Mouse (Mus musculus): Measurements from ENCODE around the gene Tma7.
A peak's percentile ranks its signal among the peaks of the same experiment; 100 is the strongest.

The Tma7 gene

DNA sequence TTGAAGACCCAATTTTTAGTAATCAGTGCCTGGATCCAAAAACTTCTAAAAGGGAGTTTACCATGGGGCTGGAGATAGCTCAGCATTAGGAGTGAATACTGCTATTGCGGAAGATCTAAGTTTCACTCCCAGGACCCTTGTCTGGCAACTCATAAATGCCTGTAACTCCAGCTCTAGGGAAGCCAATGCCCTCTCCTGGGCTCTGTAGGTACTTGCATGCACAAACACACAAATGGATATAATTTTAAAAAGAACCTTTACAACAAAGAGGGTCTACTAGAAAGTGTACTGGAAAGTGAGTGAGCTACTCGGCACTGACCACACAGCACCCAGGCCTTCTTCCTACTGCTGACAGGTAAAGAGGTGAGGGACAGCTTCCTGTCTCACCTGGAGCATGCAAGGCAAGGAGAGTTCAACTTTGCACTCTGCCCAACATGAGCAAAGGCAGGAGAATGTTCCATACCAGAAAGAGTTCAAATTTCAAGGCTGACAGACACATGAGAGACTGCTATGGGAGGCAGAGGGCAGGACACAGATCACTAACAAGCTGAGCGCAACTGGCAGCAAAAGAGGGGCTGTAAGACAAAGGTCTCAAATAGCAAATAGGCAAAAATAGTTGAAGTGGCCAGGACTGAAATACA lies 14.2 kb downstream of the Tma7 start:
- DNase-seq (ENCODE audit: low spot score in 2 of 2), result no peak

GRCm38 (mm10) chr9:109060898-109061295 lies 21.5 kb downstream of the Tma7 start:
- no peak for DNase-seq (ENCODE audit: low spot score in 2 of 2)

DNA sequence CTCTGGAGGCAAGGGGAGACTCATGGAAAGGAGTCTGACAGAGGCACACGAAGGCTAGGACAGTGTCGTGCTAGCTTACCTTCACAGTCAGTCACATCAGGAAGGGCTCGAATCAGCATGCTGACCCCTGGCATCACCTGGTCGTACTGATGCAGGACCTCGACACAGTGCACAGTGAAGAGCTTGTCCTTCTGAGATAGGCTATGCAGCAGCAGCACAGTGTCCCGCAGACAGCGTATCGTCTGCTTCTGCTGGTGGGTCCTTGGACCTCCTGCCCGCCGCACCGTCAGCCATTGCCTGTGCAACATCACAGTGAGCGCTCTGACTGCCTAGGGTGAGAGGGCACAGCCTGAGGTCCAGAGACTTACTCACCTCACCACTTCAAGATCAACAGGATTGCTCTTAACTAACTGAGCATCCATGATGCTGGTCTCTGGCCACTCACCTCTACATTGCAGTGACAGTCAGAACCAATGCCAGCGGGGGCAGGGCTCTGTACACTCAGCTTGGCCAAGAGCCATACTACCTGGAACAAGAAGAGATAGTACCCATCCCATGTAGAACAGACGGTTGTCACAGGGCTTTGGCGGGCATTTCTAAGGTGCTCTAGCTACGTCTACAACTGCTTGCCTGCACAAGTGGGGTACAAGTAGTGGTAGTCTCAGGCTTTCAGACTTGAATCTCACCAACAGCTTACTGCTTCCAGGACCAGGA lies 22.0 kb downstream of the Tma7 start:
- no peak for DNase-seq (ENCODE audit: low spot score in 2 of 2)

DNA sequence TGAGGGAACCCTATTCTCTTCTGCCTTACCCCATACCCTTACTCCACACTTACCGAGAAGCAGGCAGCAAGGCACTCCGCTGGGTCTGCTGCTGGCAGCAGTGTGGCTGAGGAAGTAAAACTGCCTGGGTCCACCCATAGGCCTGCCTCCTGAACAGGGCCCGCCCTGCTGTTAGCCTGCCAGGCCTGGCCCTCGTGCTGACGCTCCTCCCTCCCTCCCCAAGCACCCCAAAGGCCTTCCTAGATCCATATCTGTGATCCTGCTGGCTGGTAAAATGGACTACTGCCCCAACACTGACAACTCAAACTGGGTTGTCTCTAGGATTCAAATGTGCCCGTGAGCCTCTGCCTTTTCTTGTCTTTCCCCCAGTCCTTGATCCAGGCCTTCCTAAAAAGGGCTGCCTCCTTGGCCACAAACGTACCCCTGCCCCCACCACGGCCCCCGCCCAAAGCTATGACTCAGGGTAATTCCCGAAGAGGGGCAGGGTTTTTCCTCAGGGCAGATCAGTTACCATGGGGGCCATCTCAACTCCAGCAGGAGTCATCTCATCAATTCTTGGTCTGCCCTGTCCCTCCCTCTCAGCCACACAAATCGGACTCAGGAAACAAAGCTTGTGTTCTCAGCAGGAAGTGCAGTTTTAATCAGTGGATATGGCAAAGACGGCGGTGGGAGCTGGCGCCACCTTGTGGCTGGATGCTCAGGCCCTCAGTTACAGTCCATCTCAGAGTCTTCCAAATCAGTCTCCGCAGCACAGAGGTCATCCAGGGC lies 23.1 kb downstream of the Tma7 start, which contains the start of gene Trex1:
Gene Trex1 (minus strand): TSS at position 599 of the 768 bp plus-strand sequence.
- peak; percentile 72 to 86 for DNase-seq (ENCODE audit: low spot score in 2 of 2)

DNA sequence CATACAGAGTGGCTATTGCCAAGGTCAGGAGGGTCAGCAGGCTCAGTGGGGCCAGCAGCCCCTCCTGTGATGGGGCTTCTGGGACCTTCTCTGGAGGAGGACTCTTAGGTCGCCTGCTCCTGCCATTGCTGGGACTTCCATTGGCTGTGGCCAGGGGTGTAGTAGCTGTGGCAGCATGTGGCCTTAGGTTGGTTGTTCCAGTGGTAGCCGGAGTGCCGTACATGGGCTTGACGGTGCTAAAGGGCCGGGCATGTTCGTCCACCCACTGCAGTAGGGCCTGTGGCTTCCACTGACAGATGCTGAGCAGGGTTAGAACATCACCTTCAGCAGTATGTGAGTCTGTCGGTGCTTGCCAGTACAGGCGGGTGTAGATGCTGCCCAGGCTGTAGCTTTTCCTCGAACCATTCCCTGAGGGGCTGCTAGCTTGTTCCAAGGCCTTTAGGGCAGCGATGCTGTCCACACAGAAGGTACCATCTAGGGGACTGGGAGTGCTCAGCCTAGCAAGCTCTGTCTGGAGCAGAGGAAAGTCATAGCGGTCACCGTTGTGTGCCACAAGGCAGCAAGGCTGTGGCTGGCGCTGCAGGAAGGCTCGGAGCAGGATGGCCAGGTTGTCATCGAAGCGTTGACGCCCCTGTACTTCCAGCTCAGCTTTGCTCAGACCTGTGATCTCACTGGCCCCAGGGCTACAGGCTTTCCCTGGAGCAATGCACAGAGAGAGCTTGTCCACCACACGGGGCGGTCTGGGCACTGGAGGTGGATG lies 24.2 kb downstream of the Tma7 start:
- no peak for DNase-seq (ENCODE audit: low spot score in 2 of 2)

DNA sequence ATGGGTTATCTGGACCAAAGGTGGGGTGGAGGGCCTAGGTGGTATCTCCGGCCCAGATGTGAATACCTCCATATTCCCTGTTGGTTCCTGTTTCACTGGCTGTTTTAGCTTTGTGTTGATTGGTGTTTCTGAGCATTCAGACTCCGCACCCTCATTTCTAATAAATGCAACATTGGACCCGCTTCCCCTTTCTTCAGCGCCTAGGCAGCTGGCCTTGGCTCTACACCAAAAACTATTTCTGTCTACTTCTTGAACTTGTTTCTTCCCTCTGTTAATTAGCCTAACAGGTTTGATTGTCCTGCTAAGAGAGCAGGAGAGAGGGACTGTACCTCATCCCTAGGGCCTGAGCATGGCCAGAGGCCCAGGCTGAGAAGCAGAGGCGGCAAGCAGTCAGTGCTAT lies 24.8 kb downstream of the Tma7 start:
- no peak for DNase-seq (ENCODE audit: low spot score in 2 of 2)

- DNase-seq (ENCODE audit: low spot score in 2 of 2), result no peak
Observed at GRCm38 (mm10) chr9:109056916-109057315, 25.5 kb downstream of the Tma7 start.

DNA sequence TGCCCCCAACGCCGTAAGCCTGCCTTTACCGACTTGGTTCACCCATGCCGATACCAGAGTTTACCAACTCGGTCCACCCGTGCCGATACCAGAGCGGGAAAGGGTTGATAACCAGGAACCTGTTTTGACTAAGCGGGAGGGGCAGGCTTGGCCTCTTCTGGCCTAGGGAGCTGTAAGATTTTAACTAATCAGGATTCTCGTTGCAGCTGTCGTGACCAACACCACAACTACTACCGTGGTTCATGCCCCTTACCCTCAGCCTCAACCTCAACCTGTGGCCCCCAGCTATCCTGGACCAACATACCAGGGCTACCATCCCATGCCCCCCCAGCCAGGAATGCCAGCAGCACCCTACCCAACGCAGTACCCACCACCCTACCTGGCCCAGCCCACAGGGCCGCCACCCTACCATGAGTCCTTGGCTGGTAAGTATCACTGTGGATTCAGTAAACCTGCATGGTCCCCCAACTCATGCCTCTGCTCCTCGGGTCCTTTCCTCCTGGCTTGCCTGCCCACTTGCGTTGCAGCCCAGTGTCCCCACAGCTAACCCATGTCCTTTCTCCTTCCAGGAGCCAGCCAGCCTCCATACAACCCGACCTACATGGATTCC lies 26.2 kb downstream of the Tma7 start:
- no peak for DNase-seq (ENCODE audit: low spot score in 2 of 2)

GRCm38 (mm10) chr9:109055271-109056030 lies 26.9 kb downstream of the Tma7 start:
- no peak for DNase-seq (ENCODE audit: low spot score in 2 of 2)

DNA sequence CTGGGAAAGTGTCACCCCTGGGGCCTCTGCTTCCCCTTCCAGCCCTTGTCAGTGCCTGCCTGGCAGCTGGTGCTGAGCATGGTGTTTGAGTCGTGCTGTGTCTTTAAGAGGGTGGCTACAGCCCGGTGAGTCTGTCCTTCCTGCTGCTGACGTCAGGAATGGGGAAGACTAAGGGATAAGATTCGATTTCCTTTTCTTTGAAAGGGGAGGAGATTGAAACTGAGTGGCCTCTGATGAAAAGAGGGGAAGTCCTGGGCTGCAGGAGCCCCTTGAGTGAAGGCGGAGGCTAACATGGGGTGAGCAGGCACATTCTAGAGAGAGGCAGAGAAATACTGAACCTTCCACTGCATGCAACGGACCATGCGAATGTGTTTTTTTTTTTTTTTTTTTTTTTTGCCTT lies 27.7 kb downstream of the Tma7 start:
- peak; percentile 31 to 36 for DNase-seq (ENCODE audit: low spot score in 2 of 2)

GRCm38 (mm10) chr9:109053851-109054250 lies 28.5 kb downstream of the Tma7 start:
- no peak for DNase-seq (ENCODE audit: low spot score in 2 of 2)

DNA sequence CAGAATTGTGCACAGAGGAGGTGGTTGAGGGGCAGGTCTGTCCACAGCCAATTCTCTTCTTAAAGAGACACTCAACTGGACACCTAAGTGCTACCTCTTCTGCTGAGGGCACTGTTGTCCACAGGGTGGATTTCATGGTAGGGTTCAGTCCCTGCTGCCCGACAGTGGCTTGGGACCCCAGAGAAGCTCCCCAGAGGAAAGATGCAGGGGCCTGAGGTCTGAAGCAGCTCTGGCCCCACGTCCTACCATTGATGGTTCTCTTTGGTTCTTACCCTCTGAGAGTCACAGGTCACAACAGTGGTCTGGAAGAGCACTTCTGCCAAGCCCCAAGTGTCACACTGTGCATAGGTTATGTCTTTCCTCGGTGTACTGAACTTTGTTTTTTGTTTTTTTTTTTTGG lies 29.0 kb downstream of the Tma7 start:
- no peak for DNase-seq (ENCODE audit: low spot score in 2 of 2)

DNA sequence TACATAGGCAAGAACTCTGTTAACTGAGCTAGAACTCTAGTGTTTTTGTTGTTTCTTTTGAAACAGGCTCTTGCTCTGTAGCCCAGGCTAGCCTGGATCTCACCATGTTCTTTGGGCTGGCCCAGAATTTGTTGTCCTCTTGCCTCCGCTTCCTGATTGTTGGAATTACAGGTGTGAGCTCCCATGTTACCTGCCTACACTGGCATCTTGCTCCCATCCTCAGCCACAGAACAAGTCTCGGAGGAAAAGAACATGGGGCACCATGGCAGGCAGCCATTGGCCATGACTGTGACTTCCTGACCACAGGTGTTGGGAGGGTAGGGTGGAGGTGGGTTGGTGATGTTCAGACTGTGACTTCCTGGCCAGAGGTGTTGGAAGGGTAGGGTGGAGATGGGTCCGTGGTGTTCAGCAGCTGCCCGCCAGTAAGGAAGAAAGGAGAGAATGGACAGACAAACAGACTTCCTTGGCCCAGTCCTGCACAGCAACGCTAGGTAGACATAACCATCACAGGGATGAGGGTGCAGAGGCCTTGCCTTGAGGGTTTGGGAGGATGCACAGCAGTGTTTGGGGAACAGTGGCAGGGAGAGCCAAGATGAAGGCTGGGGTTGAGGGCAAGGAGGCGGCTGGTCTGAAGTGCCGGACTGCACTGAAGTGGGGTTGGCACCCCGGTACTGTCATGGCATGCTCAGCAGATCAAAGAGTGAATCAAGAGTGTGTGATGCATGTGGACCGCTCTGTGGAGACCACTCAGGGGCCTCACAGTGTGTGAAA lies 29.7 kb downstream of the Tma7 start:
- DNase-seq (ENCODE audit: low spot score in 2 of 2), result peak in 1 of 2 experiments; percentile 9

GRCm38 (mm10) chr9:109051651-109052489 lies 30.5 kb downstream of the Tma7 start:
- DNase-seq (ENCODE audit: low spot score in 2 of 2), result no peak

DNA sequence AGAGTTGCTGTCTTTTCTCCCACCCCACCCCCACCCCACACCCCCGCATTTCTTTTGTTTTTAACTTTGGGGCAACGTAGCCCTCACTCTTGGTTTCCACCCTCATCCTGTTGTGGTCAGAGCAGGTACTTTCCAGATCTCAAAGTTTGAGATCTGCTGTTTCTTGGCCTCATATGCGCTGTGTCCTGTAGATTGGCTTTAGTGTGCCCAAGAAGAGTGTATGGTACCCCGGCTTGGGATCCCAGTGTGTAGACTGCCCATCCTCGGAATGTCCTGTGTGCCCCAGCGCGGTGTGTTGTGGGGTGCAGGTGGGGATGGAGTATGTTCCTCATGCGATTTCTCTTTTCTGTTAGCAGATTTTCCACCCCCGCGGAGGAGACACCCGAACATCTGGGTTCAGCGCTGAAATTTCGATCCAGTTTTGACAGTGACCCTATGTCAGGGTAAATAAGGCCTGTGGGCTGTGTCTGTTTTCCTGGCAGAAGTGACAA lies 31.3 kb downstream of the Tma7 start:
- DNase-seq (ENCODE audit: low spot score in 2 of 2), result peak; percentile 32 to 39

GRCm38 (mm10) chr9:109050674-109050997 lies 31.8 kb downstream of the Tma7 start:
- DNase-seq (ENCODE audit: low spot score in 2 of 2), result no peak

- DNase-seq (ENCODE audit: low spot score in 2 of 2), result no peak
Observed at GRCm38 (mm10) chr9:109049996-109050673, 32.3 kb downstream of the Tma7 start.

GRCm38 (mm10) chr9:109049316-109049715 lies 33.1 kb downstream of the Tma7 start:
- DNase-seq (ENCODE audit: low spot score in 2 of 2), result no peak
